Mouse (Mus musculus) cerebellum, postnatal 25 days (tissue): ENCODE results near the gene Il18bp.

Experiments used
- DNase-seq, 2 experiments: peaks; one replicate each; pipeline ENCODE4 v3.0.0; 2021; ENCODE audit warnings: mixed read lengths in 2 of 2

The Il18bp gene

GRCm38 (mm10) chr7:102000921-102001630 lies 17.4 kb downstream of the Il18bp start:
- peak; percentile 63 to 65 for DNase-seq

- DNase-seq, result peak; percentile 44 to 54
These were observed 18.2 kb downstream of the Il18bp start for GRCm38 (mm10) chr7:102000296-102000695.

GRCm38 (mm10) chr7:101999461-102000151 lies 18.9 kb downstream of the Il18bp start:
- DNase-seq, result peak; percentile 74 to 76

- DNase-seq, result peak; percentile 96 to 97
These were observed 20.1 kb downstream of the Il18bp start for GRCm38 (mm10) chr7:101998194-101998927.

GRCm38 (mm10) chr7:101994241-101994640 lies 24.2 kb downstream of the Il18bp start:
- DNase-seq, result no peak

GRCm38 (mm10) chr7:101985081-101985480 lies 33.4 kb downstream of the Il18bp start:
- no peak for DNase-seq

GRCm38 (mm10) chr7:101982735-101983134 lies 35.8 kb downstream of the Il18bp start:
- no peak for DNase-seq

GRCm38 (mm10) chr7:101974505-101974904 lies 44.0 kb downstream of the Il18bp start:
- DNase-seq, result peak; percentile 54 to 66

- no peak for DNase-seq
These were observed 44.8 kb downstream of the Il18bp start for GRCm38 (mm10) chr7:101973730-101974129.

GRCm38 (mm10) chr7:101971721-101972120 lies 46.8 kb downstream of the Il18bp start:
- no peak for DNase-seq

- peak; percentile 86 for DNase-seq
These were observed 47.5 kb downstream of the Il18bp start for GRCm38 (mm10) chr7:101970821-101971461.

GRCm38 (mm10) chr7:101970429-101970775 lies 48.1 kb downstream of the Il18bp start:
- DNase-seq, result peak; percentile 89 to 92

GRCm38 (mm10) chr7:101969694-101970428 lies 48.6 kb downstream of the Il18bp start:
- peak; percentile 89 to 91 for DNase-seq

GRCm38 (mm10) chr7:101968751-101969150 lies 49.7 kb downstream of the Il18bp start:
- peak; percentile 37 to 57 for DNase-seq

GRCm38 (mm10) chr7:101967256-101967655 lies 51.2 kb downstream of the Il18bp start:
- no peak for DNase-seq

GRCm38 (mm10) chr7:101965606-101966005 lies 52.9 kb downstream of the Il18bp start:
- DNase-seq, result no peak
